Mouse (Mus musculus) spleen, adult 10 weeks (tissue): ENCODE measurements around the gene Nup88. TPM values are rescaled to one million over a fixed set of nuclear protein-coding genes. Genes with fewer than 3 reads are reported as not detected.

Experiments used
- polyA plus RNA-seq: library from polyadenylated mRNA; stranded (reverse); fragments of 350-450 nt; fragmentation: Illumina TruSeq; extraction: RNeasy Lipid Tissue Mini Kit (QIAGEN cat#74804); gene quantifications from one replicate; pipeline ENCODE4 v1.2.3, GENCODE M21; 2015; ENCODE audit warnings: low replicate concordance; ENCODE audit not compliant: insufficient read depth

The Nup88 gene
- 125 TPM for polyA plus RNA-seq

DNA sequence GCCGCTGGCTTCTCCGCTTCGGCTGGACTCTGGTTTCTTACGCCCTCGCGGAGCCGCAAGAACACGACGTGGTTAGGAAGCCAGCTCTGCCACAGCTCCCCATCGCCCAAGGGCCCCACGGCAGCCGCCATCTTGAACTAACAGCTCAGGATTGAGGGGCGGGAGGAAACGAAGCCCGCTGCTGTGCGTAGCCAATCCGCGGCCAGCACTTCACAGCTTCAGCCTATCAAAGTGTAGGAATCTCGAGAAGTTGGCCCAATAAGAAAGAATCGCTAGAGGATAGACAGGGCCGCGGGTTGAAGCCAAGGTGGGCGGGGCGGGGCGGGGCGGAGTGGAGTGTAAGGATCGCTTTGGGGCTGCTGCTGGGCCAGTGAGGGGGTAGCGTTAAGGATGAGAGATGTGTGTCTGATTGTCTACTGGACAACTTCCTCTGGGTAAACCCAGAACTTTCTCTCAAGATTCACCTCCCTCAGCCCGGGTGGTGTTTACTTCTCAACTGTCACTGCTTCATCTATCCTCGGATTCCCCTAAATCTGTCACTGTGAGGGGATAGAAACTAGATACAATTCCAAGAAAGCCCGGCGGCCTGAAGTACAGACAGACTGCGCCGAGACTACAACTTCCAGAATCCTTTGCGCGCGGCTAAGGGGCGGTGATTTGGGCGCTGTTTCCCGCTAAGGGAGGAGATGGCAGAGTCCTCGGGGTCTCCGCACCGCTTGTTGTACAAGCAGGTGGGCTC is at the start of gene Nup88, which contains the start of gene Rpain:
Gene Nup88, minus strand, starts transcription at position 153 of the 739 bp plus-strand sequence.
Gene Rpain, plus strand, starts transcription at position 393 of the 739 bp plus-strand sequence.

DNA sequence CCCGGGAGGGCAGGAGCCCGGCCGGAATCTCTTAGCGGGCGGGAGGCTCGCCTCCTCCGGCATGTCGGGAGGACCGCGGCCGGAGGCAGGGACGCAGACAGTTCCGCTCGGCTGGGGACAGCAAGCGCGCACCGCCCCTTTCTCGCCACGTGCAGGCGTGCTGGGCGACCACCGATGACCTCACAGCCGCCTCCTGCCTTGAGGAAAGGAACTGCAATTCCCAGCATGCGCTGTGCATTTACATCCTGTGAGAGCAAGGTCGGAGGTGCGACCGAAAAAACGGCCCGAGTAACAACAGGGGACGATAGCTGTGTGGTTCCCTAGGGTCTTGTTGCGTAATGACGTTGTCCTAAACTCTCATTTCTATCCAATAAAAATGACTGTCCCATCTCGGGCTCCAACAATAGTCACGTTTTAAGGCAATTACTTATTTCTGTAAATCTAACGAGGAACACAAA is 34.6 kb upstream of the Nup88 start, which contains the start of gene Dhx33:
Gene Dhx33, minus strand, starts transcription at position 122 of the 458 bp plus-strand sequence.

DNA sequence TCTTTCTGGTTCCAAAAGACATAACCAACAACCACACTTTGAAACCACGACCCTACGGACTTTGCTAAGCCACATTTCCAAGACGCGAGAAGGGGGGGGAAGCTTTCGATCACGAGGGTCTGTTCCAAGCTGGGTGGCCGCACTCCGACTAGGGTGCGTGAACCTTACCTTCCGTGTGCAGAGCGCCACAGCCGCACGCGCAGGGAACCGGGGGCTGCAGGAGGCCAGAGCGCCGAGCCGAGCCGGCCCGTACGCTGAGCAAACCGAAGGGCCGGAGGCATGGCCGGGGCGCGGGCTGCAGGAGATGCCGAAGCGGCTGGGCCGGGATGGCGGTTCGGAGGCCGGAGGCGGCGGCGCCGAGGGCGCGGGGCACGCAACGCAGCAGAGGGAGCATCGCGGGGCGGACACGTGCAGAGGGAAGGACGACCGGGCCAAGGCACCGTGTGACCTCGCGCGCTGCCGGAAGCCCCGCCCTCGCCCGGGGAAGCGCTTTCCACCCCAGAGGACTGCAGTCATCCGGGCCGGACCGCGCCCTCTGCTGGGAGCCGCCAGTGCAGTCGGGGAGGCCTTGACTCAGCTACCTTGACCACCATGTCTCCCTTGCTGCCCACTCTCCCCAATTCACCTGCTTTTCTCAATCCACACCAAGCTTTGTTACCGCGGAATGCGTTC is 12.9 kb upstream of the Nup88 start, which contains the start of gene C1qbp:
Gene C1qbp, minus strand, starts transcription at position 470 of the 672 bp plus-strand sequence.

Other genes starting within 250 kb of the Nup88 start
- gene Zfp3, start 205.8 kb downstream of the Nup88 start, polyA plus RNA-seq, result 9.9 TPM
- gene Scimp, start 157.4 kb downstream of the Nup88 start, polyA plus RNA-seq, result 33.4 TPM
- gene Rabep1, start 125.2 kb downstream of the Nup88 start, polyA plus RNA-seq, result 51.8 TPM
- gene Rpain, start 240 bp upstream of the Nup88 start, polyA plus RNA-seq, result 67.8 TPM
- 167 TPM for gene C1qbp, start 13.1 kb upstream of the Nup88 start, polyA plus RNA-seq
- gene Dhx33, start 34.5 kb upstream of the Nup88 start, polyA plus RNA-seq, result 31.1 TPM
- gene Mis12, start 49.6 kb upstream of the Nup88 start, polyA plus RNA-seq, result 42.1 TPM
- 62.0 TPM for gene Derl2, start 49.9 kb upstream of the Nup88 start, polyA plus RNA-seq
- 1.1 TPM for gene 6330403K07Rik, start 63.5 kb upstream of the Nup88 start, polyA plus RNA-seq
- gene Nlrp1a, start 174.7 kb upstream of the Nup88 start, polyA plus RNA-seq, result 1.5 TPM